Mouse (Mus musculus) megakaryocyte, adult 5-6 weeks (primary cell): Measurements from ENCODE around the gene Myo1a. TPM values are rescaled to one million over a fixed set of nuclear protein-coding genes. Genes with fewer than 3 reads are reported as not detected.
"Not testable (repeated sequence)": the region's sequence is repeated elsewhere in the genome, so short reads cannot be mapped to it uniquely, and the experiment has no call there.

Experiments used
- ATAC-seq: 2 replicates; pipeline ENCODE4 v1.8.0; 2016; ENCODE audit warnings: mild to moderate bottlenecking, inconsistent platforms; ENCODE audit not compliant: poor library complexity, severe bottlenecking
- total RNA-seq, 2 experiments: library from RNA; stranded (forward) in 1 of 2; stranded (reverse) in 1 of 2; fragments of 153-499, 151-499 nt in 1 of 2; fragments of 221-1000, 200-1000 nt in 1 of 2; gene quantifications; 2 replicates each; pipeline versions ENCODE4 v1.2.3 to v1.2.4; 2015 to 2017

Gene Myo1a
- total RNA-seq (2015) (0.16 TPM in 1 of 2 replicates, not detected in the other), total RNA-seq (2017) (0.20 TPM in 1 of 2 replicates, not detected in the other)

DNA sequence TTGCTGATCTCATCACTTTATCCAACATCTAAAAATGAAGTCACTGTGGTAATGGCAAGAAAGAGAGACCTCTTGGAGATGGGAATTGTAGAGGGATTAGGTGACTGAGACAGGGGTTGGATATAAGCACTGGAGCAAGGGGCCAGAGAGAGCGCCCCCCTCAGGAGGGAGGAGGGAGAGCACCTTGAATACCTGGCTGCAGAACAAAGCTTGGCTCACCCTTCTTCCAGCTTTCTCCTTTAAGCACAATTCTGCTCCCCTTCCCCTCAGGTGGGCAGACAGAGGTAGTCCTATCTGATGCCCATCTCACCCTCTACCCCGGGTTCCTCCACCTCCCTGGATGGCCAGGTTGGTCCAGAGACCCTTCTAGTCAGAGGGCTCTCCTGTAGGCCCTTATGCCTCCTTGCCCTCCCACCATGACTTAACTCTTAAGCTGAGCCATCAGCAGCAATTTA lies at the start of gene Myo1a:
TSS of gene Myo1a (plus strand) at position 405 of the 455 bp plus-strand sequence.
- ATAC-seq, result no peak

GRCm38 (mm10) chr10:127657617-127658016 lies 47.4 kb upstream of the Myo1a start:
- ATAC-seq, result not testable (repeated sequence)

DNA sequence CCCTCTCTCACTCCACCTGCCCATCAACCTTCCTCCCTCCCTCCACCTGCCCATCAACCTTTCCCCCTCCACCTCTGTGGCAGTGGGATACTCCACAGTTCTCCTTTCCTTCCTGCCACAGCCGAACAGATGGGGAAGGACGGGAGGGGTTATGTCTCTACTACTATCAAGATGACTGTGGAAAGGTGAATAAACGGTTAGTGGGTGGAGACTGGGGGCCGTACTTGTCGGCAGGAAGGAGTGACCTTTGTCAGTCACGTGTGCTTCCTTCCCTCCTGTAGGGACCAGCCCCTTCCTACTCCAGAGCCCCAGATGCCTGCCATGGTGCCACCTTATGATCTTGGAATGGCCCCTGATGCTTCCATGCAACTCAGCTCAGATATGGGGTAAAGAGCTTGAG lies 46.9 kb upstream of the Myo1a start:
- ATAC-seq, result no peak

DNA sequence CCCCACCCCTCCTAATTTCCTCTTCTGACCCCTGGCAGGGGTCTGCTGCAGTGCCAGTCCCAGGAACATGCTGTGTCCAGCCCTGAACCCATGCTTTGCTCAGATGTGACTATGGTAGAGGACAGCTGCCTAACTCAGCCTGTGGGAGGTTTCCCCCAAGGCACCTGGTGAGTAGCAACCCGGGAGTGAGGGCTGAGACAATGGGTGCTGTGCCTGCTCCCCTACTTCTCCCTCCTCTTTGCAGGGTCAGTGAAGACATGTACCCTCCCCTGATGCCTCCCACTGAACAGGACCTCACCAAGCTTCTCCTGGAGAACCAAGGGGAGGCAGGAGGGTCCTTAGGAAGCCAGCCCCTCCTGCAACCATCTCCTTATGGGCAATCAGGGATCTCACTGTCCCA lies 45.4 kb upstream of the Myo1a start:
- ATAC-seq, result no peak

DNA sequence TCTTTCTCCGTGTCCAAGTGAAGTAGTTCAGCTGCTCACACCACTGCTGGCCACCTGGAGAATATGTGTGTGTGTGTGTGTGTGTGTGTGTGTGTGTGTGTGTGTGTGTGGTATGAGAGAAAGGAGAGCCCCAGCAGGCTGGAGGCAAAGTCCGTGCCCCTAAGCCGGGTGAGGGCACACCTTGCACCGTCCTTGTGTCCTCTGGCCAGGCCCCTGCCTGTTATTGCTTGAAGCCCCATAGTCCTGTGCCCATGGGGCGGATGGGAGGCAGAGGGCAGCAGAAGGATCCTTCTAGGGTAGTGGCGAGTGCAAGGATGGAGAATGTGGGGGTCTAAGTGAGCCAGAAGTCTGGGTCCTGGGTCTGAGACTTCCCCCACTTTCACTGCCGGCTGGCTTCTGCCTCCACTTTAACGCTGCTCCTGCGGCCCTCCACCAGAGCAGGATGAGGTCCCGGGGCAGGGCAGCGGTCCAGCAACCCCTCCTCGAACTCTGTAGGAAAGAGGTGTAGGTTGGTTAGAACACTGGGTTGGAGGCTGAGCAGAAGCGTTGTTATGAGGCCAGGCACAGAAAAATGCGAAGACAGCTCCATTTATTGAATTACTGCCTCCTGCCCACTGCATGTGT lies 43.6 kb upstream of the Myo1a start:
- no peak for ATAC-seq

GRCm38 (mm10) chr10:127661915-127662663 lies 42.9 kb upstream of the Myo1a start:
- peak; percentile 24 for ATAC-seq

GRCm38 (mm10) chr10:127662666-127663253 lies 42.2 kb upstream of the Myo1a start:
- ATAC-seq, result no peak

DNA sequence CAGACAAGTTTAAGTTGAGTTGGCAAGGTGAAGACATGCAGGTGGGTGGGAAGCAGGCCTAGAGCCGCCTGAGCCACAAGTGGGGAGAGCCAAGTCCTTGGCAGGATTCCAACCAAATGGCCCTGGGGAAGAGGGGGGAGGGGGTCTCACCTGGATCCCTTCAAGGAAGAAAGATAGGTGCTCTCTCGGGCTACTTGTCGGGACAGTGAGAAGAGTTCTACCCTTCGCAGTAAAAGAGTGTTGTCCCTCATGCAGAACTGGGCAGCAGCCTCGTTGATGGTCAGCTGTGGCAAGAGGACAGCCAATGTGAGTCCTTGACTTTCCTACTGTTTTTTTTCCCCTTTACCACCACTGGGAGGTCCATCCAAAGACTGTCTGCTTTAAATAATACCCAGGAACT lies 41.4 kb upstream of the Myo1a start:
- no peak for ATAC-seq

DNA sequence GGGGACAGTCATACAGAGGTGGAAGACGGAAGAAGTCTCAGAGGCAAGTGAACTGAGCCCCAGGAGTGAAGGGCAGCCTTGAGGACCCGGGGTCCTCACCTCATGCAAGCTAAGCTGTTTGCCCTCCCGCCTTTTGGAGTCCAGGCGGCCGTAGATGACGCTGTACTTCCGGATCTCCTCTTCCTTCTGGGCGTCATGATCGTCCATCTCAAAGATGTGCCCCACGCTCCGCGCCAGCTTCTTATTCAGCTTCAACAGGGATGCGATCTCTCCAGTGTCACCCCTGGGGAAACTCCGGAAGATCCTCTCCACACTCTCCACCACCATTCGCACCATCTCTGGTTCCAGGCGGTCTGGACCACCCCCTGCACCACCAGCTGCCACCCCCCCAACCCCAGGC lies 40.8 kb upstream of the Myo1a start:
- ATAC-seq, result no peak

DNA sequence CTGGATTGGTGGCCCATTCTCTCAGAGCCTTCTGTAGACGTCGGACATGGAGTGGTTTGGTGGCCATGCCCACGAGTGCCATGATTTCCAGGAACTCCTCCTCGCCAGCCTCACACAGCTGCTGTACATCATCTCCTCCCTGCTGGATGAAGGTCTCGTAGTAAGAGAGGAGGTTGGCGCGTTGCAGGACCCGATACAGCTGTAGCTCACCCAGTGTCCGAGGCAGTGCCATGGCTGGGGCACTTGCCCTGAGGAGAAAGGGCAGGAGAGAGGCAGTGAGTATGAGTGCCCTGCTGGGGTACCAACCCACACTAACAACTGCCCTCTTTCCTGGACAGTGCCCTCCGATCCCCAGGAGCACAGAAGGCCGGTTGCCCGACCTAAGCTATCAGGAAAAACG lies 40.1 kb upstream of the Myo1a start:
- no peak for ATAC-seq

GRCm38 (mm10) chr10:127665366-127666181 lies 39.4 kb upstream of the Myo1a start:
- no peak for ATAC-seq

DNA sequence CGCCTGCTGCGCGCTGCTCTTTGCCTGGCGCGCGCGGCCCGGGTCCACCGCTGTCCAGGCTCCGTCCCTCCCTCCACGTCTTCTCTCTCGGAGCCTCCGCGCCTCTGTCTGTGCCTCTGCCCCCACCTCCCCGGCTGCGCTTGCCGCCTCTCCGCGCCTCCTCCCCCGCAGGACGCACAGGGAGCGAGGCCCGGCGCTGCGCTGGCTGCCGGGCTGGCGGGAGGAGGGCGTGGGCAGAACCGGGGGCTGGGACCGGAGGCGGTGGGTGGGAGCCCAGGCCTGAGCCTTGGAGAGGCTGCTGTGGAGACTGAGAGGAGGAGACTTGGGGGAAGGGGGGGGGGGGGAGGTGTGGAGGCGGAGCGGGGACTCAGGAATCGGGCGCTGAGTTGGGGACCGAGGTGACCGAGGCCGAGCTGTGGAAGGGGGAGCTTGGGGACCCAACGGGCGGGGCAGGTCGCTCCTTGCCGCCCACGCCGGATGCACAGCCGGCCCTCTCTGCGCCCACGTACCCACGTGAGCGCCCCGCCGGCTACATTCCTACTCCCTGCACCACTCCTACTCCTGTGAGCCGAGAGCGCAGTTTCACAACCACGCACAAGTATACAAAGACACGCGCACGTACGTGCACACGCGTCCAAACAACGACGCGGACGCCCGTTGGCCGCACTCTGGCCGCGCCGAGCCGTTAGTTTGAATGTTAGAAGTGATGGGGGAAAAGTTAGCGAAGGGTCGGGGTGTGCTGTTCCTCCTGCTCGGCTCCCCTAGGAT lies 38.3 kb upstream of the Myo1a start, which contains the start of gene Nemp1:
TSS of gene Nemp1 (plus strand) at position 401 of the 768 bp plus-strand sequence.
- peak; percentile 33 for ATAC-seq

- peak; percentile 57 for ATAC-seq
Measured at GRCm38 (mm10) chr10:127667269-127668092, 37.5 kb upstream of the Myo1a start.

DNA sequence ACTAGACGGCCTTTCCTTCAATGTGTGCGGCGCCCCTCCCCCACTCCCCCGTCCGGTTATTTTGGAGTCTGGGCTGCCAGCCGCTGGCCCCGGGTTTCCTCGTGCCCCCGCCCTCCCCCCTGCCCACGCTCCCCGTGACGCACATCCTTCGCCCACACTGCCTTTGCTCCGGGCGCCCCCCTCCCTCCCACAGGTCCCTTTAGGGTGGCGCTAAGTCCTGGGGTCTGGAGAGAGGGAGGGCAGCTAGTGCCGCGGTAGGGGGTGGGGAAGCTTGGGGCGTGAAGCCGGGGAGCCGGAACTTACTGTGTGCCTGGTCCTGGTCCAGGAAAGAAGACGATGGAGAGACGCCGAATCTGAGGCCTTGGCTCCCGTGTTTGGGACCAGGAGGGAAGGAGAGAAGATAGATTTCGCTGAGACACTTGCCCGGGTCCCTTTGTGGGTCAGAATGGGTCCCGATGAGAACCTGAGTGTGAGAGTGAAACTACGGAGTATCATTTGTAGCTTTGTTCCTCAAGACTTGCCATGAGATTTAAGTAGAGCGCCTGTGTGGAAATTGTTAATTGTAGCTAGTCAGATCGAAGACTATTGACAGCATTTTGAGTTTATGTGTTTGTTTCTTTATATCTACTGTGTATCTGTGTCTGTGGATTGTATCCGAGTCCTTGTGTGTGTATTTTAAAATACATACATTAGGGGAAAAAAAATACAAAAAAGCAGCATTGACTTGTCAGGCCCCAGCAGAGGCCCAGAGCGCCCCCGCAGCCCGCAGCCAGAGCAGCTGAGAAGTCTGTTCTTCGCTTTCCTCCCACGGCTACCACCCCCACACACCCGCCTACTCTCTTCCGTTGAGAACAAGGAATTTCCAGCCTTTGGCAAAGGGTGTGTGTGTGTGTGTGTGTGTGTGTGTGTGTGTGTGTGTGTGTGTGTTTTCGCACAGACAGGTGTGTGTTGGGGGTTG lies 36.6 kb upstream of the Myo1a start, which contains the start of gene Nab2:
TSS of gene Nab2 (minus strand) at position 476 of the 958 bp plus-strand sequence.
- ATAC-seq, result peak; percentile 55

GRCm38 (mm10) chr10:127669170-127669569 lies 35.8 kb upstream of the Myo1a start:
- no peak for ATAC-seq

GRCm38 (mm10) chr10:127670185-127670584 lies 34.8 kb upstream of the Myo1a start:
- ATAC-seq, result no peak

DNA sequence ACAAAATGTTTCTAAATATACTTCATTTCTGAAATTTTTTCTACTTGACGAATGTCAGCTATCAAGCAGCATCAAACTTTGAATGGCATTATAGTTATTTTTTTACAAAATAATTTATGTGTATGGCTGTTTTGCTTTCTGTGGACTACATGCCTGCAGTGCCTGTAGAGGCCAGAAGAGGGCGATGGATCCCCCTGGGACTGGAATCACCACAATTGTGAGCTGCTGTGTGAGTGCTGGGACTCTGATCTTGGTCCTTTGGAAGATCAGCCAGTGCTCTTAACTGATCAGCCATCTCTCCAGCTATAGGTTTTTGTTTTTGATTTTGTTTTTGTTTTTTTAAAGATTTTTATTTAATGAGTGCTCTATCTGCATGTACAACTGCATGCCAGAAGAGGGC lies 33.7 kb upstream of the Myo1a start:
- ATAC-seq, result no peak

GRCm38 (mm10) chr10:127674046-127674655 lies 30.8 kb upstream of the Myo1a start:
- no peak for ATAC-seq
